Mouse (Mus musculus) midbrain, postnatal 0 days (tissue): ENCODE measurements around the gene Gpr183. TPM values are rescaled to one million over a fixed set of nuclear protein-coding genes. Genes with fewer than 3 reads are reported as not detected.

Experiments used
- ATAC-seq: fragments of 200-750 bp; cut with Nextera tagmentation; 2 replicates; pipeline ENCODE4 v1.8.0; 2017; ENCODE audit warnings: moderate number of reproducible peaks, mild to moderate bottlenecking, moderate TSS enrichment, moderate library complexity; ENCODE audit not compliant: low FRiP score
- DNase-seq: peaks from one replicate; pipeline ENCODE4 v3.0.0-alpha.2; 2015; ENCODE audit warnings: low spot score
- H3K27ac ChIP-seq: fragments of 300-500 bp; sonication (generic); 2 replicates; pipeline ENCODE4 v1.5.1; 2014; ENCODE audit warnings: low read depth, mild to moderate bottlenecking, low read length, mixed read lengths
- H3K27me3 ChIP-seq: fragments of 300-500 bp; sonication (generic); 2 replicates; pipeline ENCODE4 v1.6.1; 2014; ENCODE audit warnings: low read length, control low read depth, mixed read lengths; ENCODE audit not compliant: insufficient read depth
- H3K36me3 ChIP-seq: fragments of 300-500 bp; sonication (generic); 2 replicates; pipeline ENCODE4 v1.6.1; 2014; ENCODE audit warnings: low read length, control low read depth, mixed read lengths; ENCODE audit not compliant: insufficient read depth
- H3K4me1 ChIP-seq: fragments of 300-500 bp; sonication (generic); 2 replicates; pipeline ENCODE4 v1.6.1; 2014; ENCODE audit warnings: mild to moderate bottlenecking, control low read depth, antibody characterized with exemption, low read length, mixed read lengths; ENCODE audit not compliant: insufficient read depth
- H3K4me2 ChIP-seq: fragments of 300-500 bp; sonication (generic); 2 replicates; pipeline ENCODE4 v1.6.1; 2014; ENCODE audit warnings: low read depth, mild to moderate bottlenecking, low read length, mixed read lengths; ENCODE audit not compliant: poor library complexity, severe bottlenecking
- H3K4me3 ChIP-seq: fragments of 300-500 bp; sonication (generic); 2 replicates; pipeline ENCODE4 v1.5.1; 2014; ENCODE audit warnings: low read depth, mild to moderate bottlenecking, low read length, moderate library complexity
- H3K9ac ChIP-seq: fragments of 300-500 bp; sonication (generic); replicated peaks from 2 replicates; pipeline ENCODE4 v1.6.1; 2014; ENCODE audit warnings: mild to moderate bottlenecking, low read length, moderate library complexity, mixed read lengths; ENCODE audit not compliant: poor library complexity, severe bottlenecking
- H3K9me3 ChIP-seq: fragments of 300-500 bp; sonication (generic); 2 replicates; pipeline ENCODE4 v1.6.1; 2016; ENCODE audit warnings: low read length, control low read depth
- CTCF ChIP-seq: IDR thresholded peaks from 2 replicates; pipeline ENCODE4 v1.5.1; 2016; ENCODE audit warnings: antibody characterized with exemption, mild to moderate bottlenecking
- WGBS: fragments of 180-500 bp; shearing (Covaris S2); extraction: QIAGEN DNeasy Blood & Tissue Kit; methylation state at CpG from one replicate; pipeline ENCODE4 v1.1.7; 2014; 5-methylcytosine and 5-hydroxymethylcytosine counted together
- polyA plus RNA-seq: library from polyadenylated mRNA; unstranded; fragments of >200 nt; fragmentation: Nextera tagmentation; extraction: Ambion mirVana; gene quantifications from 2 replicates; pipeline ENCODE4 v1.2.1, GENCODE M21; 2015
- total RNA-seq: library from RNA; depleted of rRNA; stranded (reverse); fragments of >200 nt; gene quantifications from 2 replicates; pipeline ENCODE4 v1.2.3, GENCODE M21; 2014

Gene Gpr183
- total and polyA plus RNA-seq, 2 experiments from 2014 or later: 0.49 to 1.3 TPM

DNA sequence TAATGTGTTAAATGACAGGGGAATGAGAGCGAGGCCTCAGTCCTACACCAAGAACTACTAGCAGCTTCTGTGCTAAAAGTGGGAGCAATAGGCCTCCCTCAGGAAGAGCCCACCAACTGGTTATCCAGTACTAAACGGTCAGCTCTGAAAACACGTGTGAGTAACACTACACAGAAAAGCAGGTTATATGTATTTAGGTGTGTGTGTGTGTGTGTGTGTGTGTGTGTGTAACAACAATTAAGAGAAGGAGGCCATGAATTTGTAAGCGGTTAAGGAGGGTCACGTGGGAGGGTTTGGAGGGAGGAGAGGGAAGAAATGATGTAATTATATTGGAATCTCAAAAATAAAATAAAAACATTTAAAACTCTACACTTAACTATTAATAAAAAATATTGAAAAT lies 49.9 kb downstream of the Gpr183 start:
- no peaks in the 10 kb centered on the region for H3K27me3 ChIP-seq
- WGBS: 91% methylated on average over 5 of the region's 5 CpGs
- no peak overlapping the region for H3K27ac ChIP-seq
- H3K9me3 ChIP-seq: no peaks in the 10 kb centered on the region
- H3K36me3 ChIP-seq: peaks cover 13% of the 10 kb centered on the region
- no peaks in the 10 kb centered on the region for H3K4me1 ChIP-seq
- DNase-seq (no peak), ATAC-seq (no peak)
- no peak for TF ChIP-seq CTCF
- H3K4me3 ChIP-seq: no peak overlapping the region
- H3K4me2 ChIP-seq: no peak overlapping the region
- no peak overlapping the region for H3K9ac ChIP-seq

- no peak overlapping the region for H3K27ac ChIP-seq
- H3K9me3 ChIP-seq: no peaks in the 10 kb centered on the region
- H3K36me3 ChIP-seq: peaks cover 20% of the 10 kb centered on the region
- WGBS: 97% methylated on average over 7 of the region's 7 CpGs
- no peak overlapping the region for H3K4me3 ChIP-seq
- H3K9ac ChIP-seq: no peak overlapping the region
- H3K4me1 ChIP-seq: no peaks in the 10 kb centered on the region
- H3K4me2 ChIP-seq: no peak overlapping the region
- no peaks in the 10 kb centered on the region for H3K27me3 ChIP-seq
- ATAC-seq (no peak), DNase-seq (no peak)
- TF ChIP-seq CTCF: no peak
Measured at GRCm38 (mm10) chr14:121912501-121912900, 52.5 kb downstream of the Gpr183 start.

- H3K4me1 ChIP-seq: no peaks in the 10 kb centered on the region
- 92% methylated on average over 6 of the region's 6 CpGs for WGBS
- H3K36me3 ChIP-seq: peaks cover 17% of the 10 kb centered on the region
- no peak overlapping the region for H3K4me2 ChIP-seq
- H3K9ac ChIP-seq: no peak overlapping the region
- H3K9me3 ChIP-seq: no peaks in the 10 kb centered on the region
- no peak for TF ChIP-seq CTCF
- DNase-seq (no peak), ATAC-seq (no peak)
- H3K27ac ChIP-seq: no peak overlapping the region
- no peaks in the 10 kb centered on the region for H3K27me3 ChIP-seq
- no peak overlapping the region for H3K4me3 ChIP-seq
Measured at GRCm38 (mm10) chr14:121909868-121910267, 55.1 kb downstream of the Gpr183 start.

GRCm38 (mm10) chr14:121906992-121907681 lies 57.9 kb downstream of the Gpr183 start:
- no peak overlapping the region for H3K27ac ChIP-seq
- H3K9ac ChIP-seq: no peak overlapping the region
- no peak for TF ChIP-seq CTCF
- no peak for DNase-seq
- H3K27me3 ChIP-seq: no peaks in the 10 kb centered on the region
- no peak for ATAC-seq
- WGBS: 89% methylated on average over 11 of the region's 11 CpGs
- H3K4me3 ChIP-seq: no peak overlapping the region
- no peaks in the 10 kb centered on the region for H3K4me1 ChIP-seq
- H3K4me2 ChIP-seq: no peak overlapping the region
- H3K36me3 ChIP-seq: peaks cover 17% of the 10 kb centered on the region
- H3K9me3 ChIP-seq: no peaks in the 10 kb centered on the region

DNA sequence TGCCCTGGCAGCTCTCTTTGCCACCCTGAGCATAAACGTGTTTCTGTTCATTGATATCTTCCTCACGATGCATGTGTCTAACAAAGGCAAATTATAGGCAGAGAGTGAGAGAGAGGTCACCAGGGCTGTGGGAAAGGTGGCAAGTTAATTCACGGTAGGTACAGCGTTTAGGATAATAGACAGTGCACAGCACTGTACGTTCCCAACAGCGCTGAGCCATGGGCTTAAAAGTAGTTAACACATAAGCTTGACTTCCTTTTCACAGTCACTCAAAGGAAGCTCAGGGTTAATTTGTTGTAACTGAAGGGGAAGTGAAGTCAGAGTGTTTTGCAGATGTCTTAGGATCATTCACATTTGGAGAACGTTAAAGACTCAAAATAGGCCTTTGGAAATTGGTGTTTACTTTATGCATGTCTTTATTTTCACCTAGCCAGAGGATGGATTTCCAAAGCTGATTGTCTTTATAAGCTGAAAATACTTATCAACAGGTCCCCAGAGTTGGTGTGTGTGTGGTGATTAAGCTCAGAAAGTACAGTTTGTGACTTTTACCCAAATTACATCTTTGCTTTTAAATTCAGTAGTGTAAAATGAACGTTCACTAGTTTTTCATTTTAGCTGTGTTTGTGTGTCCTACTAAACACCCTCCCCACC lies 58.5 kb downstream of the Gpr183 start:
- TF ChIP-seq CTCF: no peak
- Histone ChIP-seq H3K27ac (no peak overlapping the region), H3K4me1 (no peaks in the 10 kb centered on the region), H3K9ac (no peak overlapping the region), H3K4me2 (no peak overlapping the region), H3K9me3 (no peaks in the 10 kb centered on the region), H3K36me3 (peaks cover 14% of the 10 kb centered on the region), H3K27me3 (no peaks in the 10 kb centered on the region), H3K4me3 (no peak overlapping the region)
- 84% methylated on average over 8 of the region's 8 CpGs for WGBS
- DNase-seq (no peak), ATAC-seq (no peak)

- WGBS: 65% methylated on average over 3 of the region's 3 CpGs
- no peak for TF ChIP-seq CTCF
- Histone ChIP-seq H3K36me3 (peaks cover 11% of the 10 kb centered on the region), H3K27ac (no peak overlapping the region), H3K9ac (no peak overlapping the region), H3K27me3 (no peaks in the 10 kb centered on the region), H3K4me1 (no peaks in the 10 kb centered on the region), H3K9me3 (no peaks in the 10 kb centered on the region), H3K4me3 (no peak overlapping the region), H3K4me2 (no peak overlapping the region)
- no peak for DNase-seq
- ATAC-seq: no peak
Measured at GRCm38 (mm10) chr14:121904754-121905153, 60.2 kb downstream of the Gpr183 start.
